Mouse (Mus musculus) left cerebral cortex, postnatal 14 days (tissue): ENCODE measurements around the gene Hspb2. TPM values are rescaled to one million over a fixed set of nuclear protein-coding genes. Genes with fewer than 3 reads are reported as not detected.

ENCODE experiments used
- DNase-seq, 2 experiments: peaks; one replicate each; pipeline ENCODE4 v3.0.0; 2021 to 2022; ENCODE audit warnings: low spot score in 2 of 2, mixed read lengths in 1 of 2
- intact Hi-C: fragments of 180-260 bp; cut with DNase I; formaldehyde crosslinking; loops from one replicate; pipeline ENCODE4 v1.15.1; 2025
- total RNA-seq, 2 experiments: library from RNA; stranded (reverse); gene quantifications; 2 replicates each; pipeline ENCODE4 v1.2.3; 2021

Hspb2 gene
- total RNA-seq, 2 experiments from 2014 or later, result 2.3 to 2.7 TPM

DNA sequence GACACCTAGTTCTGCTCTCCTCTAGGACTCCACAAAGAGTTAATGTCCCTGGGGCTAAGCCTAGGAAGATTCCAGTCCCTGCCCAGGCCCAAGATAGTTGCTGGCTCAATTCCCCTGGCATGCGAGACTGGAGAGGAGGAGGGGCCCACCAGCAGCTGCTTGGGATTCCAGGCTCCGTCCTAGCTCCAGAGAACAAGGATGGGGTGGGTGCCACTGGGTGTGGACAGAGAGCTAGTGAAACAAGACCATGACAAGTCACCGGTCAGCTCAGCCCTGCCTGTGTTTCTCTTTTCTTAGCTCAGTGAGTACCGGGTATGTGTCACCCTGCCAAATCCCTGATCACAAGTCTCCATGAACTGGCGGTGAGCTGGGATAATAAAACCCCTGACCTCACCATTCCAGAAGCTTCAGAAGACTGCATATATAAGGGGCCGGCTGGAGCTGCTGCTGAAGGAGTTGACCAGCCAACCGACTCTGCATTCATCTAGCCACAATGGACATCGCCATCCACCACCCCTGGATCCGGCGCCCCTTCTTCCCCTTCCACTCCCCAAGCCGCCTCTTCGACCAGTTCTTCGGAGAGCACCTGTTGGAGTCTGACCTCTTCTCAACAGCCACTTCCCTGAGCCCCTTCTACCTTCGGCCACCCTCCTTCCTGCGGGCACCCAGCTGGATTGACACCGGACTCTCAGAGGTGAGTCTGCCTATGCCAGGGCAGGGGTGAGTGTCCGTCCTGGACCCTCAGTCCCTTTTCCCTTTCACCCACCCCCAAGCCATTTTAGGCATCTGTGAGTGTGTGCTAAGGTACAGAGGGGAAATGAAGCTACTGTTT is 846 bp upstream of the Hspb2 start:
- DNase-seq, result peak; percentile 61 to 71
- intact Hi-C loops, result loop anchor here (5.0 kb wide), 1 partner anchor 56 kb away; no protein-coding TSS in a partner anchor

GRCm38 (mm10) chr9:50751323-50751722 is 831 bp downstream of the Hspb2 start, which contains the start of gene Cryab:
Gene Cryab (plus strand): TSS chr9:50751325.
- intact Hi-C loops, result loop anchor here (5.0 kb wide), 1 partner anchor 54 kb away; no protein-coding TSS in a partner anchor
- no peak for DNase-seq

DNA sequence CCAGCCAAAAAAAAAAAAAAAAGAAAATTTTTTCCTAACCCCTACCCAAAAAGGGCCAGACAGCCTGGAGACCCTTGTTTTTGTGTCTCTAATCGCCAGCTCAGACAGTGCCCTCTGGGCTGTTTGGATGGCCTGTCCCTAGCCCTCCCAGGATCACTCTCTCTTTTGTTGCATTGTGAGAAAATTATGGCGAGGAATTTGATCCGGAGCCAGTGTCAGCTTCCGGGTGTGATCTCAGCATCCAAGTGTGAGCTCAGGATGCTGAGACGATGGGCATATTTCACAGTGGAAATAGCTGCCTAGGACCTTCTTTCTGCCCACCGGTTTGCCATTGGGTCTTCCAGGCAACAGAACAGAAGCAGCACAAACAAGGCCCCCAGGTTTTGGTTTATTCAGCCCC is 1.4 kb downstream of the Hspb2 start:
- no peak for DNase-seq
- intact Hi-C loops, result loop anchor here (5.0 kb wide), 1 partner anchor 53 kb away; no protein-coding TSS in a partner anchor

DNA sequence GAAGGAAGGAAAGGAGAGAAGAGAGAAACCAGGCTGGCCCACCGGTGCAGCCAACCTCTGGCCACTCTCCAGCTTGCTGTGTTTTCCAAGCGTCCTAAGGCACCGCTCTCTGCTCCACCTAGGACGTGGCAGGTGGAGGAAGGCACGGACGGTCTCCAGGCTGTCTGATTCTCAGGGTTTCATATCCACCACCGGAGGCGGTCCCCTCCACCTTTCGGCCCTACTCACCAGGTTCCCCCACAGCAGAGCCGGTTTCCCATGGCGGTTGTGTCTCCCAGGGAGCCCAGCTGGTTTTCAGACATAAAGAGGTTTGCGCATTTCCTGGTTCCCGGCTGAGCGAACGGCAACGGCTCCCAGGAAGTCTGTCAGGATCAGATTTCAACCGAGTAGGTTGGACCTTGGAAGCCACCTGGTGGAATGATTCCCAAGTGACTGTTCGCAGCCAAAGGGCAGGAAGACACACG is 5.9 kb downstream of the Hspb2 start, which contains the start of gene 2310030G06Rik:
TSS of gene 2310030G06Rik (minus strand) at position 323 of the 464 bp plus-strand sequence.
- no peak for DNase-seq
- intact Hi-C loops, result no loop called here

DNA sequence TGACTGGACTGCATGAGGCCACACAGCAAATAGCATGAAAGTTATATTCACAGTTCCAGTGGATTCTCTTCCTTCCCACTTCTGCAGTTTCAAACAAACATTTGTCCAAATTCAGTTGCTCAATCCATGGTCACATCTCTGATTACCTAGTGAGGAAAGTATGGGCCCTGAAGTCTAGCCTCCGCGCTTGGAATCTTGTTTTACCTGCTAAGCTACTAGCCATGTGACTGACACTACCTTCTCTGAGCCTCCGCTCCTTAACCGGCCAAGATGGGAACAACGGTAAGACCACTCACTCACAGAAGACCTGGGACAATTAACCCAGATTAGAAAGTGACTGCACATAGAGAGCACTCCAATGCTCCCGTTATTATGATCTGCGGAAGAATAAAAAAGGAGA is 6.3 kb downstream of the Hspb2 start:
- DNase-seq, result no peak
- intact Hi-C loops, result no loop called here

DNA sequence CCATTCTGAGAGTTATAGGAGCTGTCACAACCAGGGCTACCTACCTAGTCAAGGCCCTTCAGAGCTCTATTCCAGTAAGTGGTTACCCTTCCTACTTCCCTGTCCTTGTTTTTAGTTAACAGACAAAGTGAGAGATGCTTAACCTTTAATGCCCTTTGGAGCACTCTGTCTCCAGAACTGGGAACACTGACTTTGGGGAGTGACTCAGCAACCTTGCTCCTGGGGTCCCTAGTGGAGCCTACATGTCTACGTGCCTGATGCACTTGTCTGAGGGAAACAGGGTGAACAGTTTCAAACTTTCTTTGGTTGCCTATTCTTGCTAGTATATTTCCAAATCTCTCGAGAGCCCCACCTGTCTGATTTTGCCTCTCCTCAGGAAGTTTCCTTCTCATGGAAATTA is 9.4 kb downstream of the Hspb2 start:
- intact Hi-C loops, result no loop called here
- no peak for DNase-seq

GRCm38 (mm10) chr9:50742261-50742660 is 9.9 kb downstream of the Hspb2 start:
- intact Hi-C loops, result no loop called here
- no peak for DNase-seq

- DNase-seq, result no peak
- intact Hi-C loops, result no loop called here
These were observed 11.0 kb downstream of the Hspb2 start for GRCm38 (mm10) chr9:50740867-50741784.

DNA sequence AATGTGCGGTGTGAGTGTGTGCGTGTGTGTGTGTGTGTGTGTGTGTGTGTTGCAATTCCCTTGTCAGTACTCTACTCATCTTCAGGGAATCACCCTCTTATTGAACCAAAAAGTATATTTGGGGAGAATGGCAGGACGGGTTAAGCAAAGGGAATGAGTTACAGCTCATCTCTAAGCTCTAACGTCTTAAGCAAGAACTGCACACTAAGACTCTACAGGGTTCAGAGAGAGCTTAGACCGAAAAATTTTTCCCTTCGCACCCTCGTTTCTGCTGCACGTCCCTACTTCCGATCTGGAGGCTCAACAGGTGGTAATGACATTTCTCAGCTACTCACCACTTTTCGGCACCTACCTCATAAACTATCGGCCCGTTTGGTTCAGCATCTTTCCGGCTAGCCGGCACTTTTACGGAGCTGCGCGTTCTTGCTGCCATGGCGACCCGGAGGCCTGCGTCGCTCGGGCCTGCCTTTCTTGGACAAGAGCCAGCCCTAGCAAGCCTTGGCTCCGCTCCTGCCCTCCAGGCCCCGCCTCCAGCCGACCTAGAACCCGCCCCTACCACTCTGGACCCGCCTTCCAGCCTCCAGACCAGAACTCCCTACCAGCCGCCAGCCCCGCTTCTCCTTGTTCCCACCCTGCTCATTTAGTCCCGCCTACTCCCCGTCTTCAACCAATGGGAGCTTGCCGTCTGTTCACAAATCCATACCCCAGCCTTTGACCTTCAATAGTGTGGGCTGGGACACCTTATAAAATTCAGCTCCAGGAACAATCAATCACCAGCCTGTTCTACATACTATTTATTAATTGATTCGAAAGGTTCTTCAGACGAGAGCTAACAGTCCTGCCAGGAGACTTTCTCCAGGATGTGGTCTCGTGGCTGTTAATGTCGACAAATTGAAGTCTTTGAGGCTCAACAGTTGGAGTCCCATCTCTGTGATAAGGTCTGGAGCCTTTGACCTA is 13.0 kb downstream of the Hspb2 start, which contains the start of gene Dixdc1:
TSS of gene Dixdc1 (minus strand) at position 604 of the 957 bp plus-strand sequence.
- intact Hi-C loops, result no loop called here
- peak; percentile 90 to 93 for DNase-seq

- intact Hi-C loops, result loop anchor here (5.0 kb wide), 1 partner anchor 38 kb away; no protein-coding TSS in a partner anchor
- peak in 1 of 2 experiments; percentile 61 for DNase-seq
These were observed 17.2 kb downstream of the Hspb2 start for GRCm38 (mm10) chr9:50734989-50735388.

GRCm38 (mm10) chr9:50732560-50732959 is 19.6 kb downstream of the Hspb2 start:
- DNase-seq, result no peak
- intact Hi-C loops, result loop anchor here (5.0 kb wide), 1 partner anchor 35 kb away; no protein-coding TSS in a partner anchor

- intact Hi-C loops, result no loop called here
These were observed 22.6 kb downstream of the Hspb2 start for GRCm38 (mm10) chr9:50729600-50729999.

DNA sequence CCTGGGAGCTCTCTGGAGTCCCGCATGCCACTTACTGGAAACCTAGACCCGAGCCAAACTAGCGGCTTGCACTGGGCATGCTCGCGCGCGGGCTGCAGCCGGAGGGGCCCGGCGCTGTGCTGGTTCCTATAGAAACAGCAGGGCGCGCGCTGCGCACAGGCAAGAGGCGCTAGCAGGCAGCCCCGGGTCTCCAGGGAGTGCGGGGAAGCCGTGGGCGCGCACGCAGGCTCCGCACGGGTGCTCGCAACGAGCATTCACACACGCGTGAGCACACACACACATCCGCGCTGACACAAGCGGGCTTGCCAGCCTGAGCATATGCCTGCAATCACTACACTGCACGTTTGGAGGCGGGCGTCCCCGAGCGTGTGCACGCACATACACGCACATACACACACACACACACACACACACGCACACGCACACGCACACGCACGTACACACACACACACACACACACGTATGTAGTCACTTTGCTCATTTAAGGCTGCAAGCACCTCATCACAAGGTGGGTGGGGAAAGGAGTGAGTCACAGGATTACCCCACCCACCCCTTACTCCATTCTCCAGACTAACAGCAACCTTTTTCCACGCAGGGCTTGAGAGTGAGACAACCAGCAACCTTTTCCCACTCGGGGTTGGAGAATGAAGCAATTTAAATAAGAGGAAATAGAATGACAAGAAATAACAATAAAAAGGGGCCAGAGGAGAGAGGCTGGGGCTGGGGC is 24.1 kb downstream of the Hspb2 start:
- DNase-seq, result peak; percentile 91 to 96
- intact Hi-C loops, result no loop called here

More at GRCm38 (mm10) chr9:50729600-50729999, 22.6 kb downstream of the Hspb2 start:
- DNase-seq, result no peak

DNA sequence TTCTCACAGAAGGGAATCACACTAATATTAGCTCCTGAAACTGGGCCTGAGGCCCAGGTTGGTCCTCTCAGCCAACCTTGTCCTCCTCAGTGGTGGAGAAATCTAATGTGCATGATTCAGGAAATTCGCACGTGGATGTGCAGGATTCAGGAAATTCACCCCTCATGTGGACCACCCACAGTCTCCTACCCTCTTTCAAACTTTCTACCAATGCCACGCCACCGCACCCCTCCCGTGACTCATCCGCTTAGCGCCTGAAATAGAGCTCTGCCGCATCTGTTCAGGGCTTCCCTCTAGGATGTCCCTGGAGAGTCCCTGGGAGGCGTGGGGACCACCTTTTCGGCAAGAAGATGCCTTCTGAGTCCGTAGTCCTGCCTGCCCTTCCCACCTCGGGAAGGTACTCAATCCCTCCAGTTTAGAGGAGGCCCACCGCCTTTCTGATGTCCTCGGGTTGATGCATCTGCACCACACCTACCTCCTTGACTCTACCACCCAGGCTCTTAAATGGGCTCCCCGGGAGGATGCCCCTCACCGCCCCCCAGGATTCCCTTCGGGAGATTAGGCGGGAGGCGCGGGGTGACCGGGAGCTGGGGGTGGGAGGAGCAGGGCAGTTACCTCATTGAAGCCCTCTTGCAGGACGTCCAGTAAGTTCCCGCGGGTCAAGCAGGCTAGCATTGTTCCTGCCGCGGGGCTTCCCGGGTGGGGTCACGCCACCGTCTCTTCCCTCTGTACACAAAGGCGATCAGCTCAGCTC is 24.8 kb downstream of the Hspb2 start:
- intact Hi-C loops, result no loop called here
- DNase-seq, result peak; percentile 72 to 73

DNA sequence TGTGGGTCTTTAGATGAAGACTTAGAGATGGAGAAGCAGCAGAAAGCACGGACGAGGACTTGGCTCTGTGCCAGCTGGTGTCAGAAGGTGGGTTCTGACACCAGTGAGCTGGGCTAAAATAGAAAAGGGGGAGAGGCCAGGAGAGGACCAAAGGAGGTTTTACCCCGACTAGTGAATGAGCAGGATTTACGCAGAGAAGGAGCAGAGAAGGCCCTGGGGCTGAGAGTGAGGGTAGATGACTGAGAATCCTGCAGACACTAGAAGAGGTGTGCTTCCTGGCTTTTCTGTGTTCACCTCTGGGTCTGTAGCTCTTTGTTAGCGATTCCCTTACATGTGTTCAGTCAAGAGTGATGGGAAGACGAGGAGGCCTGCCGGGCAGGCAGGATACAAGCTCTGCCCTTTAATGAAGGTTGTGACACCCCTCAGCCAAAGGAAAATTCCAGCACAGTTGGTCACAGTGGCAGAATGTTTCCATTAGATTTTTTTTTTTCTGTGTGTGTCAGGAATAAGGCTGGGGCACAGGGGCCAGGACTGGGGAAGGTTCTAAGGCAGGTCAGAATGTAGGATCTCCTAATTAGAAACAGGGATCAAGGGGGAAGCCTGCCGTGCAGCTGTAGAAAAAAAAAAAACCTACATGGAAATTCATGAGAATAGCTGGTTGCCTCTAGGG is 26.1 kb downstream of the Hspb2 start:
- DNase-seq, result no peak
- intact Hi-C loops, result no loop called here

DNA sequence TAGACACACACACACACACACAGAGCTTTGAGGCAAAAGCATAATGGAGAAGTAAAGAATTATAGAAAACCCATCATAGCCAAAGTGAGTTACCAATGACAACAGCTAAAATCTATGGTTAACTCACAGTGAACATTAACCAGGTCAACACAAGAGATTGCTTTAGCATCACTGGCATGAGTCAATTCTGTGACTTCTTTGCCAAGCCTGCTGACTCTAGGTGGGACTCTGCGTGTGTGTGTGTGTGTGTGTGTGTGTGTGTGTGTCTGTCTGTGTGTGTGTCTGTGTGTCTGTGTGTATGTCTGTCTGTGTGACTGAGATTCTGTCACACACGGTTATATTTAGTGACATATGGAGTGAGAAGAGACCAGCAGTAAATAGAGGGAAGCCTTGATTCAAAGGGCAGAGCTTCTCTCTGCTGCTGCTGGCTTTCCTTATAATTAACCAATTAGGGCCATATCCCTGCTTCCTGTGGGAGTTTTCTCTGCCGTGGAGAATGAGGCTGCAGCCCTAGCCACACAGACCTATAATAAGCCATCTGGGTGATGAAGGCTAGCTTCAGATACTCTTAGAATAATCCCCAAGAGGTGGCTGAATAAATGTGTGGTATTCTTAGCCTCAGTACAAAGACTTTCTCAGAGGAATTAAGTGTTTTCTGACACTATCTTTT is 27.4 kb downstream of the Hspb2 start:
- DNase-seq, result no peak
- intact Hi-C loops, result no loop called here
